Mouse (Mus musculus) layer of hippocampus, adult 2 months (tissue): Measurements from ENCODE around the gene A4gnt. TPM values are rescaled to one million over a fixed set of nuclear protein-coding genes. Genes with fewer than 3 reads are reported as not detected.
"Not testable (repeated sequence)": the region's sequence is repeated elsewhere in the genome, so short reads cannot be mapped to it uniquely, and the experiment has no call there.

Experiments
- DNase-seq, 2 experiments: peaks; one replicate each; pipeline ENCODE4 v3.0.0; 2022; ENCODE audit warnings: low spot score in 2 of 2
- H3K27ac ChIP-seq: fragments of 200-600 bp; 2 replicates; pipeline ENCODE4 v1.8.1; 2022
- H3K4me3 ChIP-seq: fragments of 200-600 bp; 2 replicates; pipeline ENCODE4 v1.8.1; 2022; ENCODE audit warnings: mild to moderate bottlenecking
- CTCF ChIP-seq: fragments of 200-600 bp; conservative IDR thresholded peaks from 2 replicates; pipeline ENCODE4 v1.8.1; 2022; ENCODE audit warnings: antibody characterized with exemption, mild to moderate bottlenecking, moderate library complexity
- long read RNA-seq, 2 experiments: library from polyadenylated mRNA; stranded (forward); transcript quantifications; one replicate each; pipeline ENCODE4 v2.0.0; 2021; ENCODE audit warnings: borderline mapping rate in 2 of 2
- total RNA-seq, 2 experiments: library from RNA; stranded (reverse); gene quantifications; 2 replicates each; pipeline ENCODE4 v1.2.3; 2021

A4gnt gene
- total RNA-seq: under 1 TPM in 1 of 2 experiments, not detected in 1; 0.12 TPM
- long read RNA-seq, experiment 1: 0 reads
- long read RNA-seq, experiment 2: 0 reads

- DNase-seq: no peak
- no peak for TF ChIP-seq CTCF
- Histone ChIP-seq H3K4me3 (no peak within 1 kb of the TSS), H3K27ac (no peak within 1 kb of the TSS)
Measured at GRCm38 (mm10) chr9:99612202-99612601, at the start of gene A4gnt. Gene A4gnt (plus strand): TSS chr9:99612502.

- TF ChIP-seq CTCF: no peak
- H3K27ac ChIP-seq: no peak overlapping the region
- no peak overlapping the region for H3K4me3 ChIP-seq
- DNase-seq: peak in 1 of 2 experiments; percentile 18
Measured at GRCm38 (mm10) chr9:99563714-99564113, 48.6 kb upstream of the A4gnt start.

GRCm38 (mm10) chr9:99568023-99568346, 44.3 kb upstream of the A4gnt start:
- Histone ChIP-seq H3K27ac (peak overlapping the region; percentile 100), H3K4me3 (peak overlapping the region; percentile 80)
- DNase-seq: no peak
- TF ChIP-seq CTCF: no peak

- Histone ChIP-seq H3K4me3 (peak within 1 kb of the TSS; percentile 80), H3K27ac (peak within 1 kb of the TSS; percentile 100)
- DNase-seq: peak; percentile 85 to 86
- peak; percentile 15; the same call in 1 of the 2 replicates for TF ChIP-seq CTCF
Measured at GRCm38 (mm10) chr9:99568347-99569070, 43.8 kb upstream of the A4gnt start, which contains the start of gene Armc8. Gene Armc8 (minus strand): TSS chr9:99568899.

- no peak for DNase-seq
- peak overlapping the region; percentile 80 for H3K4me3 ChIP-seq
- TF ChIP-seq CTCF: no peak
- H3K27ac ChIP-seq: peak overlapping the region; percentile 100
Measured at GRCm38 (mm10) chr9:99569071-99569397, 43.3 kb upstream of the A4gnt start.

- TF ChIP-seq CTCF: no peak
- Histone ChIP-seq H3K27ac (peak within 1 kb of the TSS; percentile 83), H3K4me3 (peak within 1 kb of the TSS; percentile 76)
- peak; percentile 91 to 93 for DNase-seq
Measured at GRCm38 (mm10) chr9:99575677-99576480, 36.4 kb upstream of the A4gnt start, which contains the start of gene Dbr1. Gene Dbr1 (plus strand): TSS chr9:99575799.

GRCm38 (mm10) chr9:99580655-99581054, 31.6 kb upstream of the A4gnt start:
- peak; percentile 24 to 25 for DNase-seq
- Histone ChIP-seq H3K27ac (no peak overlapping the region), H3K4me3 (no peak overlapping the region)
- TF ChIP-seq CTCF: peak; percentile 83

- H3K4me3 ChIP-seq: no peak overlapping the region
- no peak overlapping the region for H3K27ac ChIP-seq
- peak in 1 of 2 experiments; percentile 69 for DNase-seq
- TF ChIP-seq CTCF: peak; percentile 97
Measured at GRCm38 (mm10) chr9:99587505-99588202, 24.6 kb upstream of the A4gnt start.

GRCm38 (mm10) chr9:99591144-99591543, 21.2 kb upstream of the A4gnt start:
- Histone ChIP-seq H3K27ac (no peak overlapping the region), H3K4me3 (no peak overlapping the region)
- TF ChIP-seq CTCF: no peak
- no peak for DNase-seq

GRCm38 (mm10) chr9:99599127-99599526, 13.2 kb upstream of the A4gnt start:
- DNase-seq, H3K4me3 ChIP-seq, H3K27ac ChIP-seq: not testable (repeated sequence)

- TF ChIP-seq CTCF: no peak
- no peak for DNase-seq
- H3K4me3 ChIP-seq: no peak overlapping the region
- H3K27ac ChIP-seq: no peak overlapping the region
Measured at GRCm38 (mm10) chr9:99603566-99603965, 8.7 kb upstream of the A4gnt start.

GRCm38 (mm10) chr9:99619688-99620087, 7.4 kb downstream of the A4gnt start:
- H3K4me3 ChIP-seq: no peak overlapping the region
- no peak for DNase-seq
- no peak for TF ChIP-seq CTCF

GRCm38 (mm10) chr9:99620196-99620595, 7.9 kb downstream of the A4gnt start:
- no peak overlapping the region for H3K27ac ChIP-seq

More at GRCm38 (mm10) chr9:99619688-99620087, 7.4 kb downstream of the A4gnt start:
- no peak overlapping the region for H3K27ac ChIP-seq

More at GRCm38 (mm10) chr9:99620196-99620595, 7.9 kb downstream of the A4gnt start:
- DNase-seq: no peak
- TF ChIP-seq CTCF: no peak
- no peak overlapping the region for H3K4me3 ChIP-seq
